Mouse (Mus musculus) ES-E14 (cell line): ENCODE data around the gene Clec16a.

Source experiments
- CHD2 ChIP-seq: IDR thresholded peaks from 2 replicates; pipeline ENCODE4 v1.6.1; 2014; ENCODE audit warnings: mild to moderate bottlenecking, low read depth, low read length, inconsistent platforms
- HCFC1 ChIP-seq: IDR thresholded peaks from 2 replicates; pipeline ENCODE4 v1.6.1; 2012; ENCODE audit warnings: low read length, inconsistent platforms, borderline replicate concordance; ENCODE audit not compliant: insufficient read depth
- MAFK ChIP-seq: IDR thresholded peaks from 2 replicates; pipeline ENCODE4 v1.6.1; 2014; ENCODE audit warnings: mild to moderate bottlenecking, low read depth, low read length, inconsistent platforms; ENCODE audit not compliant: insufficient read depth
- ZC3H11A ChIP-seq: IDR thresholded peaks from 2 replicates; pipeline ENCODE4 v1.6.1; 2012; ENCODE audit warnings: low read depth, mild to moderate bottlenecking, inconsistent platforms, low read length, borderline replicate concordance
- ZNF384 ChIP-seq: IDR thresholded peaks from 2 replicates; pipeline ENCODE4 v1.6.1; 2012; ENCODE audit warnings: low read depth, low read length, inconsistent platforms

- TF ChIP-seq CHD2, result no peak
- no peak for TF ChIP-seq ZC3H11A
- TF ChIP-seq MAFK, result no peak
- TF ChIP-seq HCFC1, result no peak
- TF ChIP-seq ZNF384, result no peak
Measured at GRCm38 (mm10) chr16:10559991-10560390, 14.9 kb downstream of the Clec16a start.
